Mouse (Mus musculus): ENCODE data around the gene Samd4b.

DNA sequence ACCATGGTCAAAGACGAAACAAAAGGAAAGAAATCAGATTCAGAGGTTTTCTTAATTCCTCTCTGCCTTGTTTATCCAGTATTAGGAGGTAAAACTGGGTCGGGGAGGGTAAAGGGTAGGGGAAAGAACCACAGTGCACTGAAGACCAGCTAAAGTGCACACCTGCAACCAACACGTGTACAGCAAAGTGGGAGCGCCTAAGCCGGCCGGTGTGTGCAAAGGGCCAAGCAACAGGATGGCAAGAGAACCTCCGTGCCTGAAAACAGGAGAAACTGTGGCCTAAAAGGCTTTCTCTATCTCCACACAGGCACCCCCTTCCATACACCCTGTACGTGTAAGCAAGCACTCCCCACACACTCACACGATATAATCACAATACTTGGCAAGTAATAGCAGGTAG, 212.7 kb downstream of the Samd4b start:
- no peak for TF ChIP-seq POLR2A (IDR thresholded peaks at IDR 0.05; ENCODE audit: borderline replicate concordance, control insufficient read depth, low read depth, low read length)
- TF ChIP-seq CTCF (IDR thresholded peaks at IDR 0.05; ENCODE audit: control insufficient read depth, insufficient read depth, low read length) = no peak

Measured in bone marrow, adult 2 months (tissue).